Mouse (Mus musculus): ENCODE data around the gene Snip1. TPM values are rescaled to one million over a fixed set of nuclear protein-coding genes. Genes with fewer than 3 reads are reported as not detected.

Gene Snip1
- total RNA-seq (2021): 10 to 100 TPM; 13.8 to 15.4 TPM
- long read RNA-seq, transcript Snip1-201 (4 exons, 2,345 nt): major isoform, 17 of 23 reads
- long read RNA-seq, partial matches to known transcripts: 0 of 23 reads
- long read RNA-seq, other reads (novel, unspliced or antisense): 6 of 23 reads

GRCm38 (mm10) chr4:125066490-125067370 lies at the start of gene Snip1:
Snip1 (plus strand) TSS chr4:125066672.
- peak; percentile 92 to 97 for DNase-seq (ENCODE audit: low spot score in 2 of 2)

- no peak for DNase-seq (ENCODE audit: low spot score in 2 of 2)
These were observed 49.0 kb upstream of the Snip1 start for GRCm38 (mm10) chr4:125017431-125017830.

- no peak for DNase-seq (ENCODE audit: low spot score in 2 of 2)
These were observed 45.5 kb upstream of the Snip1 start for GRCm38 (mm10) chr4:125020780-125021538.

- DNase-seq (ENCODE audit: low spot score in 2 of 2): peak; percentile 87 to 93
These were observed 36.4 kb upstream of the Snip1 start for GRCm38 (mm10) chr4:125029891-125030614.

- DNase-seq (ENCODE audit: low spot score in 2 of 2): no peak
These were observed 32.1 kb upstream of the Snip1 start for GRCm38 (mm10) chr4:125034341-125034740.

- no peak for DNase-seq (ENCODE audit: low spot score in 2 of 2)
These were observed 22.0 kb upstream of the Snip1 start for GRCm38 (mm10) chr4:125044454-125044853.

- no peak for DNase-seq (ENCODE audit: low spot score in 2 of 2)
These were observed 11.1 kb upstream of the Snip1 start for GRCm38 (mm10) chr4:125055385-125055784.

- DNase-seq (ENCODE audit: low spot score in 2 of 2): no peak
These were observed 10.0 kb upstream of the Snip1 start for GRCm38 (mm10) chr4:125056476-125056875.

GRCm38 (mm10) chr4:125057273-125057672 lies 9.2 kb upstream of the Snip1 start:
- DNase-seq (ENCODE audit: low spot score in 2 of 2): no peak

- DNase-seq (ENCODE audit: low spot score in 2 of 2): no peak
These were observed 8.4 kb upstream of the Snip1 start for GRCm38 (mm10) chr4:125058033-125058432.

- peak in 1 of 2 experiments; percentile 72 for DNase-seq (ENCODE audit: low spot score in 2 of 2)
These were observed 7.4 kb upstream of the Snip1 start for GRCm38 (mm10) chr4:125059025-125059424.

GRCm38 (mm10) chr4:125063829-125064228 lies 2.6 kb upstream of the Snip1 start:
- no peak for DNase-seq (ENCODE audit: low spot score in 2 of 2)

GRCm38 (mm10) chr4:125065517-125066307 lies 760 bp upstream of the Snip1 start, which contains the start of gene Dnali1:
Dnali1 (minus strand) TSS chr4:125065703.
- DNase-seq (ENCODE audit: low spot score in 2 of 2): peak in 1 of 2 experiments; percentile 43

- DNase-seq (ENCODE audit: low spot score in 2 of 2): no peak
These were observed 11.2 kb downstream of the Snip1 start for GRCm38 (mm10) chr4:125077700-125078099.

- no peak for DNase-seq (ENCODE audit: low spot score in 2 of 2)
These were observed 12.2 kb downstream of the Snip1 start for GRCm38 (mm10) chr4:125078698-125079097.

GRCm38 (mm10) chr4:125084403-125085345 lies 18.2 kb downstream of the Snip1 start, which contains the start of gene Meaf6:
Meaf6 (plus strand) TSS chr4:125085134.
- DNase-seq (ENCODE audit: low spot score in 2 of 2): peak; percentile 87 to 95

- DNase-seq (ENCODE audit: low spot score in 2 of 2): peak; percentile 69
These were observed 18.9 kb downstream of the Snip1 start for GRCm38 (mm10) chr4:125085346-125085841.

- no peak for DNase-seq (ENCODE audit: low spot score in 2 of 2)
These were observed 26.6 kb downstream of the Snip1 start for GRCm38 (mm10) chr4:125093031-125093430.

- DNase-seq (ENCODE audit: low spot score in 2 of 2): no peak
These were observed 29.6 kb downstream of the Snip1 start for GRCm38 (mm10) chr4:125096066-125096465.
